Mouse (Mus musculus): ENCODE data around the gene Maml2.

DNA sequence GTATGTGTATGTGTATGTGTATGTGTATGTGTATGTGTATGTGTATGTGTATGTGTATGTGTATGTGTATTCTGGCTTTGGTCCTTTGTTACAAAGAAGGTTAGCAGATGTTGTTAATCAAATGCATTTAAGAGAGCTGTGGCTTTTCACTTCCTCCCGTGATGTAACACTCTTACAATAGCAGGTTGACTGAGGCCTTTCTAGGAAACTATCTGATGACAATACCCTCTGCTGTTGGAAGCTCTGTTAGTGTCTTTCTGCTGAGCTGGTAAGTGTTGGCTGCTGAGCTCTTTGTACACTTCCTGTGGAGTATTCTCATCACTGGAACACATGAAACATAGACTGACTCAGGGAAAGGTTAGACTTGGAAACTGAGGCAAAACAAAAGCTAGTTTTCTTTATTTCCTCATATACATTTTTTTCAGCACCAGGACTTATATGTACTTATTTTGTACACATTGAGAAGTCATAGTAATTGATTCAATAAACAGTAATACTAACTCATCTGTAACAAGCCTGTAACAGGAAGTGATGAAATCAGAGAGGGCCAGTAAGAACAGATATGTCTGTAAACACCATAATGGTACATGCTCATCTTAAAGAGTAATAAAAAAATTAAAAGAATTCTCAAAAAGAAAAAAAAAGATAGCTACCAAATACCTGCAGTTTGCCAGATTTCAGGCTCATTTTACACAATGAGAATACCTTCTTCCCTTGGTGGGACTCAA, 145.9 kb downstream of the Maml2 start:
- TF ChIP-seq CTCF (IDR thresholded peaks at IDR 0.05; ENCODE audit: extremely low read depth, insufficient read depth, low read length), result no peak
- no peak for TF ChIP-seq POLR2A (IDR thresholded peaks at IDR 0.05; ENCODE audit: extremely low read depth, insufficient read depth, low read length)

Measured in cortical plate, adult 2 months (tissue).